Mouse (Mus musculus) C2C12 (cell line): ENCODE data around the gene Fancc.

ENCODE experiments used
- CEBPB ChIP-seq: IDR thresholded peaks from one replicate; pipeline ENCODE4 v1.6.1; 2011; ENCODE audit warnings: low read depth, mild to moderate bottlenecking, control low read depth, moderate library complexity
- CTCF ChIP-seq: IDR thresholded peaks from one replicate; pipeline ENCODE4 v1.5.1; 2011; ENCODE audit not compliant: control insufficient read depth, insufficient read depth, insufficient read length
- FOSL1 ChIP-seq: IDR thresholded peaks from one replicate; pipeline ENCODE4 v1.8.0; 2011; ENCODE audit warnings: mild to moderate bottlenecking, low read length; ENCODE audit not compliant: poor library complexity, insufficient read depth, severe bottlenecking
- MAX ChIP-seq: IDR thresholded peaks from one replicate; pipeline ENCODE4 v1.6.1; 2011; ENCODE audit warnings: mild to moderate bottlenecking, control low read depth
- MYOD1 ChIP-seq: IDR thresholded peaks from one replicate; pipeline ENCODE4 v1.6.1; 2011; ENCODE audit warnings: low read depth; ENCODE audit not compliant: control insufficient read depth, insufficient read length
- MYOG ChIP-seq: IDR thresholded peaks from one replicate; pipeline ENCODE4 v1.6.1; 2011; ENCODE audit not compliant: control insufficient read depth, insufficient read length; ENCODE audit errors: extremely low read depth
- USF1 ChIP-seq: IDR thresholded peaks from one replicate; pipeline ENCODE4 v1.6.1; 2011; ENCODE audit warnings: low read depth, mild to moderate bottlenecking, control low read depth, moderate library complexity

DNA sequence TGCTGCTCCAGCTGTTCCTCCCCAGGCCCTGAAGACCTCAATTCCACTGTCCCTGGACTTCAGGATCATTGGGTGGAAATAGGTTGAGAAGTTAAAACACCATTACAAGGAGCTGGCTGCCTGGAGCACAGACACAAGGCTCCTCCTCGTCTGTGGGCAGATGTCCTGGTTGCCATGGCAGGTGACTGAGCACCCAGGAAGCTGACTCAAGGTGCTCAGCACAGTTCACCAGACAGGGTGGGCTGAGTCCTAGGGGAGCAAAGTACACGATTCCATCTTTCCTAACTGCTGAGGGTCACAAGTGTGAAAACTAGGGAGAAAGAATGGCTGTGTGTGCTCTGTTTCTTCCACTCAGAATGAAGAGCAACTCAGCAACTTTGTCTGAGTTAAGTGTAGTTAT is 185.9 kb downstream of the Fancc start:
- TF ChIP-seq CTCF (no peak), MAX (no peak), FOSL1 (no peak), MYOG (no peak), MYOD1 (no peak), USF1 (no peak), CEBPB (no peak)
